Mouse (Mus musculus) ES-Bruce4 (cell line): ENCODE results near the gene Stk16.

Experiments used
- CTCF ChIP-seq: IDR thresholded peaks from one replicate; pipeline ENCODE4 v1.8.1; 2011; ENCODE audit warnings: low read depth, low read length
- POLR2A ChIP-seq: IDR thresholded peaks from one replicate; pipeline ENCODE4 v1.8.1; 2011; ENCODE audit warnings: low read length; ENCODE audit not compliant: insufficient read depth

DNA sequence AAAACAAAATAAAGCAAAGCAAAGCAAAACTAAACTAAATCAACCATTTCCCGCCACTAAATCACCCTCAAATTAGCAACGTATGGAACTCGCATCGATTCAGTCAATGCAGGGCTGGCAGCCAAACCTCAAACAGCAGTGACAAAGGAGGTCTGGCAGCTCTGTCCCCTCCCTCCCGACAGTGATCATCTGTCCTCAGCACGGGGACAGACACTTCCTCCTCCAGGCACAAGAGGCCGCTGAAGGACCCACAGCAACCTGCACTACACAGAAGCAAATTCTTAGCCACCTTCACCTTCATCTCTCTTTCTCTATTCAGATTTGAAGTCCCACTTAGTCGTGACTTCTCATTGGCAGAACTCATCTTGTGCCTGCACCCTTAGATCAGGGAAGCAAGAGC lies 24.0 kb downstream of the Stk16 start:
- TF ChIP-seq CTCF (peak; percentile 74), POLR2A (no peak)
